Mouse (Mus musculus) kidney, adult 11 months (tissue): ENCODE results near the gene Gtf2h5.

ENCODE experiments used
- DNase-seq: peaks from one replicate; pipeline ENCODE4 v3.0.0; 2022

The Gtf2h5 gene

GRCm38 (mm10) chr17:6079287-6080122 is at the start of gene Gtf2h5, which contains the start of gene Serac1:
Gtf2h5 (plus strand) TSS chr17:6079786.
Serac1 (minus strand) TSS chr17:6079741.
- DNase-seq, result peak; percentile 96

GRCm38 (mm10) chr17:6035661-6036060 is 43.9 kb upstream of the Gtf2h5 start:
- DNase-seq, result no peak

- DNase-seq, result peak; percentile 63
Measured at GRCm38 (mm10) chr17:6036458-6036857, 43.1 kb upstream of the Gtf2h5 start.

GRCm38 (mm10) chr17:6036872-6037271 is 42.7 kb upstream of the Gtf2h5 start:
- DNase-seq, result no peak

GRCm38 (mm10) chr17:6037507-6037906 is 42.1 kb upstream of the Gtf2h5 start:
- DNase-seq, result no peak

- DNase-seq, result no peak
Measured at GRCm38 (mm10) chr17:6052801-6053200, 26.8 kb upstream of the Gtf2h5 start.

- peak; percentile 22 for DNase-seq
Measured at GRCm38 (mm10) chr17:6054934-6055355, 24.6 kb upstream of the Gtf2h5 start.

- no peak for DNase-seq
Measured at GRCm38 (mm10) chr17:6062793-6063192, 16.8 kb upstream of the Gtf2h5 start.

GRCm38 (mm10) chr17:6063532-6063931 is 16.1 kb upstream of the Gtf2h5 start:
- no peak for DNase-seq

- DNase-seq, result no peak
Measured at GRCm38 (mm10) chr17:6066021-6066420, 13.6 kb upstream of the Gtf2h5 start.

GRCm38 (mm10) chr17:6067613-6068012 is 12.0 kb upstream of the Gtf2h5 start:
- DNase-seq, result no peak

GRCm38 (mm10) chr17:6069866-6070265 is 9.7 kb upstream of the Gtf2h5 start:
- no peak for DNase-seq

GRCm38 (mm10) chr17:6073405-6073804 is 6.2 kb upstream of the Gtf2h5 start:
- no peak for DNase-seq

- DNase-seq, result no peak
Measured at GRCm38 (mm10) chr17:6083323-6083890, 3.8 kb downstream of the Gtf2h5 start.

- no peak for DNase-seq
Measured at GRCm38 (mm10) chr17:6091604-6092003, 12.0 kb downstream of the Gtf2h5 start.

GRCm38 (mm10) chr17:6095579-6095978 is 16.0 kb downstream of the Gtf2h5 start:
- no peak for DNase-seq

GRCm38 (mm10) chr17:6097884-6098283 is 18.3 kb downstream of the Gtf2h5 start:
- DNase-seq, result peak; percentile 31

GRCm38 (mm10) chr17:6102287-6102686 is 22.7 kb downstream of the Gtf2h5 start:
- no peak for DNase-seq

GRCm38 (mm10) chr17:6103566-6103965 is 24.0 kb downstream of the Gtf2h5 start:
- DNase-seq, result no peak

GRCm38 (mm10) chr17:6106361-6107014 is 26.9 kb downstream of the Gtf2h5 start, which contains the start of gene Tulp4:
Tulp4 (plus strand) TSS chr17:6106437.
- peak; percentile 83 for DNase-seq

- DNase-seq, result peak; percentile 57
Measured at GRCm38 (mm10) chr17:6107015-6107601, 27.5 kb downstream of the Gtf2h5 start.

- DNase-seq, result no peak
Measured at GRCm38 (mm10) chr17:6108175-6108574, 28.6 kb downstream of the Gtf2h5 start.

GRCm38 (mm10) chr17:6110956-6111355 is 31.4 kb downstream of the Gtf2h5 start:
- DNase-seq, result no peak
